Mouse (Mus musculus) kidney, postnatal 0 days (tissue): ENCODE measurements around the gene Megf11. TPM values are rescaled to one million over a fixed set of nuclear protein-coding genes. Genes with fewer than 3 reads are reported as not detected.

Source experiments
- ATAC-seq: fragments of 200-750 bp; cut with Nextera tagmentation; replicated peaks from 2 replicates; pipeline ENCODE4 v1.8.0; 2017; ENCODE audit warnings: low read depth, moderate number of reproducible peaks, moderate TSS enrichment, moderate library complexity; ENCODE audit not compliant: low FRiP score
- DNase-seq: peaks from one replicate; pipeline ENCODE4 v3.0.0-alpha.2; 2016; ENCODE audit warnings: low spot score
- H3K27ac ChIP-seq: fragments of 300-500 bp; sonication (generic); 2 replicates; pipeline ENCODE4 v1.5.1; 2014; ENCODE audit warnings: mild to moderate bottlenecking
- H3K27me3 ChIP-seq: fragments of 300-500 bp; sonication (generic); 2 replicates; pipeline ENCODE4 v1.6.1; 2014; ENCODE audit warnings: low read length, mixed read lengths; ENCODE audit not compliant: insufficient read depth
- H3K36me3 ChIP-seq: fragments of 300-500 bp; sonication (generic); 2 replicates; pipeline ENCODE4 v1.6.1; 2014; ENCODE audit warnings: low read length, mixed read lengths; ENCODE audit not compliant: insufficient read depth
- H3K4me1 ChIP-seq: fragments of 300-500 bp; sonication (generic); replicated peaks from 2 replicates; pipeline ENCODE4 v1.6.1; 2014; ENCODE audit warnings: antibody characterized with exemption, low read length, mixed read lengths; ENCODE audit not compliant: insufficient read depth
- H3K4me2 ChIP-seq: fragments of 300-500 bp; sonication (generic); 2 replicates; pipeline ENCODE4 v1.6.1; 2014; ENCODE audit warnings: mild to moderate bottlenecking, low read length, moderate library complexity, mixed read lengths
- H3K4me3 ChIP-seq: fragments of 300-500 bp; sonication (generic); replicated peaks from 2 replicates; pipeline ENCODE4 v1.5.1; 2014; ENCODE audit warnings: low read depth, low read length
- H3K9ac ChIP-seq: fragments of 300-500 bp; sonication (generic); 2 replicates; pipeline ENCODE4 v1.6.1; 2014; ENCODE audit warnings: low read depth, low read length
- H3K9me3 ChIP-seq: fragments of 300-500 bp; sonication (generic); replicated peaks from 2 replicates; pipeline ENCODE4 v1.6.1; 2016; ENCODE audit warnings: low read length, inconsistent platforms, mixed read lengths
- CTCF ChIP-seq: IDR thresholded peaks from 2 replicates; pipeline ENCODE4 v1.5.1; 2016; ENCODE audit warnings: antibody characterized with exemption, low read depth, mild to moderate bottlenecking, moderate library complexity
- WGBS: fragments of 180-500 bp; shearing (Covaris S2); extraction: QIAGEN DNeasy Blood & Tissue Kit; methylation state at CpG from one replicate; pipeline ENCODE4 v1.1.7; 2014; 5-methylcytosine and 5-hydroxymethylcytosine counted together
- polyA plus RNA-seq: library from polyadenylated mRNA; unstranded; fragments of >200 nt; fragmentation: Nextera tagmentation; extraction: Ambion mirVana; gene quantifications from 2 replicates; pipeline ENCODE4 v1.2.1, GENCODE M21; 2015

Megf11 gene
- polyA plus RNA-seq, 1 experiment from 2014 or later: 2.6 TPM

- Histone ChIP-seq H3K9me3 (no peaks in the 10 kb centered on the region), H3K4me2 (no peak overlapping the region), H3K4me3 (no peak overlapping the region), H3K27me3 (no peaks in the 10 kb centered on the region), H3K27ac (no peak overlapping the region), H3K9ac (no peak overlapping the region), H3K36me3 (no peaks in the 10 kb centered on the region), H3K4me1 (no peaks in the 10 kb centered on the region)
- ATAC-seq: no peak
- WGBS: 47% methylated on average over 7 of the region's 7 CpGs
- DNase-seq: peak; percentile 41
- no peak for TF ChIP-seq CTCF
Measured at GRCm38 (mm10) chr9:64546344-64546991, 161.0 kb downstream of the Megf11 start.

DNA sequence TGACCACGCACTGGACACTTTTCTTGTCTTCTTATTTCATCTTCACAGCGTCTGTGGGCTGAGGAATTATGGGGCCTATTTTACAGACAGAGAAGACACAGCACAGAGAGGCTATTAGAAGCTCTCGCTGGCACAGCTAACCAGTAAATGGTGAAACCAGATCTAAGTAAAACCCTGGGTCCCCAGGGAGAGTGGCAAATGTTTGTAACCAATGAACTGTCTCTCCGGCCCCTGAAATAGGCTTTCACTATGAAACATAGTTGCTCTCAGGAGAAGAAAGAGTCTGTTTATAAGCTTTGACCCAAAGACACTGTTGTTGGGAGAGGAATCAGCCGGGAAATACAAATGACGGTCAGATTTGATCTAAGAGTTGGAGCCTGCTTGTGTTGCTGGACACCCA lies 162.9 kb downstream of the Megf11 start:
- Histone ChIP-seq H3K9me3 (no peaks in the 10 kb centered on the region), H3K9ac (no peak overlapping the region), H3K36me3 (no peaks in the 10 kb centered on the region), H3K4me1 (no peaks in the 10 kb centered on the region), H3K4me3 (no peak overlapping the region), H3K4me2 (no peak overlapping the region), H3K27ac (no peak overlapping the region), H3K27me3 (no peaks in the 10 kb centered on the region)
- 72% methylated on average over 6 of the region's 6 CpGs for WGBS
- no peak for TF ChIP-seq CTCF
- ATAC-seq (no peak), DNase-seq (no peak)

- DNase-seq: no peak
- Histone ChIP-seq H3K4me1 (no peaks in the 10 kb centered on the region), H3K27ac (no peak overlapping the region), H3K4me2 (no peak overlapping the region), H3K36me3 (no peaks in the 10 kb centered on the region), H3K9ac (no peak overlapping the region), H3K4me3 (no peak overlapping the region), H3K9me3 (no peaks in the 10 kb centered on the region), H3K27me3 (no peaks in the 10 kb centered on the region)
- 87% methylated on average over 1 of the region's 1 CpGs for WGBS
- TF ChIP-seq CTCF: no peak
- ATAC-seq: no peak
Measured at GRCm38 (mm10) chr9:64551307-64551706, 165.9 kb downstream of the Megf11 start.

DNA sequence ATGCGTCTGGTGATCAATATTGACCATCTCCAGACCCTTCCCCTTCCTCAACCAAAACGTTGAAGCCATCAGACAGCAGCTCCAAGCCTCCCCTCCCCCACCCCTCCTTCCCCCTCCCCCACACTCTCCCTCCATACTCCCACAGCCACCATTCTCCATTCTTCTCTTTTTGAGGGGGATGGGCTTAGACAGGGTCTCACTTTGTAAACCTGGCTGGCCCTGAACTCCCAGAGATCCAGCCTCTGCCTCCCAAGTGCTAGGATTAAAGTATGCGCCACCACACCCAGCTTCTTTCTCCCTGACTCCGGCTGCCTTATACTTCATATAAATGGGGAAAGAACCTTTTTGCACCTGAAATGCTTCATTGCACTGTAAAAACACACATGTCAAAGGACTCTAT lies 166.6 kb downstream of the Megf11 start:
- 54% methylated on average over 4 of the region's 4 CpGs for WGBS
- no peak for DNase-seq
- no peaks in the 10 kb centered on the region for H3K36me3 ChIP-seq
- no peak overlapping the region for H3K4me3 ChIP-seq
- H3K4me1 ChIP-seq: no peaks in the 10 kb centered on the region
- TF ChIP-seq CTCF: no peak
- ATAC-seq: no peak
- H3K9ac ChIP-seq: no peak overlapping the region
- no peak overlapping the region for H3K27ac ChIP-seq
- H3K4me2 ChIP-seq: no peak overlapping the region
- H3K27me3 ChIP-seq: no peaks in the 10 kb centered on the region
- H3K9me3 ChIP-seq: no peaks in the 10 kb centered on the region

DNA sequence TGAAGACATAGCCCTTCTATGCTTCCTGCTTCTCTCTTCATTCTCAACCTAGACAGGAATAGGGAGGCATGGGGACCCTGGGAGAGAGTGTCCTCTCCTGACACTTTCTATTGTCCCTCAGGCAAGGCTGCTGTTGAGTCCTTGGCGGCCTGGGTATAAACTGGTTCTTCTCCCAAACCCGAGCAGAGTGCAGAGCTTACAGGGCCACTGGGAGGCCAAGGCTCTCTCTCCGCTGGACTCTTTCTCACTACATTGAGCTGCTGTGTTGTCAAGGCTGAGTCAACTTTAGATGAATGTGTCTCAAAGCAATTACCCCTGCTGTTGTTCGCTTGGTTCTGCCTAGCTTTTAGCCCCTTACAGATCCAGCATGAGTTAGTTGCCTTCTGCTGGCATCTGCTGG lies 168.0 kb downstream of the Megf11 start:
- Histone ChIP-seq H3K27ac (no peak overlapping the region), H3K36me3 (no peaks in the 10 kb centered on the region), H3K9me3 (no peaks in the 10 kb centered on the region), H3K4me2 (no peak overlapping the region), H3K4me3 (no peak overlapping the region), H3K4me1 (no peaks in the 10 kb centered on the region), H3K27me3 (no peaks in the 10 kb centered on the region), H3K9ac (no peak overlapping the region)
- TF ChIP-seq CTCF: no peak
- ATAC-seq (no peak), DNase-seq (no peak)
- 74% methylated on average over 4 of the region's 4 CpGs for WGBS

DNA sequence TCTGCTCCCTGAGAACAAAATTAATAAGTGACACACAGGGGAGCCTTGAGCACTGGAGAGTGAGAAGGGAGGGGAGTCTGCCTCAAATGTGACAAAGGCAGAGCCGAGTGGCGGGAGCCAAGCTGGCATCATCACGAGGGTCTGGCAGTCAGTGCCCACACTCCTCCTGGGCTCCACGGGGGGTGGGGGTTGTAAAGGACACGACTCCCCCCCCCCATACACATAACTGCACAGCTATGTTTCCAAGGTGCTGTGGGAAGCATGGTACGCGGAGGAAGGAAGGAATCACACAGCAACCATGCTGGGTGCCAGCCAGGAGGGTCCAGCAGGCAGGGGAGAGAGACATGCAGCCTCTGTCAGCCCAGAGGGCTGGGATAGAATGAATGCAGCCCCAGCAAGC lies 170.2 kb downstream of the Megf11 start:
- Histone ChIP-seq H3K27me3 (no peaks in the 10 kb centered on the region), H3K4me1 (no peaks in the 10 kb centered on the region), H3K9ac (no peak overlapping the region), H3K9me3 (no peaks in the 10 kb centered on the region), H3K27ac (no peak overlapping the region), H3K36me3 (no peaks in the 10 kb centered on the region), H3K4me2 (no peak overlapping the region), H3K4me3 (no peak overlapping the region)
- 60% methylated on average over 7 of the region's 7 CpGs for WGBS
- ATAC-seq (no peak), DNase-seq (no peak)
- no peak for TF ChIP-seq CTCF
